Mouse (Mus musculus) 3T3-L1 (cell line): ENCODE results near the gene Chmp2a.

Source experiments
- DNase-seq: peaks from one replicate; pipeline ENCODE4 v3.0.0-alpha.2; 2015; ENCODE audit warnings: low read depth, low spot score

Gene Chmp2a

GRCm38 (mm10) chr7:13035211-13035855, 726 bp upstream of the Chmp2a start:
- DNase-seq, result no peak

- DNase-seq, result no peak
Measured at GRCm38 (mm10) chr7:13033451-13034147, 1.0 kb downstream of the Chmp2a start.

GRCm38 (mm10) chr7:13032541-13032940, 2.1 kb downstream of the Chmp2a start:
- DNase-seq, result no peak

- no peak for DNase-seq
Measured at GRCm38 (mm10) chr7:13031983-13032382, 2.6 kb downstream of the Chmp2a start.

GRCm38 (mm10) chr7:13031069-13031468, 3.5 kb downstream of the Chmp2a start:
- peak; percentile 59 for DNase-seq

- no peak for DNase-seq
Measured at GRCm38 (mm10) chr7:13028986-13029385, 5.6 kb downstream of the Chmp2a start.

GRCm38 (mm10) chr7:13025511-13026112, 9.0 kb downstream of the Chmp2a start:
- no peak for DNase-seq

GRCm38 (mm10) chr7:13024805-13025204, 9.8 kb downstream of the Chmp2a start:
- DNase-seq, result peak; percentile 58

GRCm38 (mm10) chr7:13023928-13024731, 10.5 kb downstream of the Chmp2a start:
- DNase-seq, result peak; percentile 83

GRCm38 (mm10) chr7:13022773-13023535, 11.7 kb downstream of the Chmp2a start:
- DNase-seq, result peak; percentile 36

GRCm38 (mm10) chr7:13015217-13015616, 19.4 kb downstream of the Chmp2a start:
- no peak for DNase-seq

GRCm38 (mm10) chr7:13014275-13014839, 20.2 kb downstream of the Chmp2a start:
- DNase-seq, result no peak

GRCm38 (mm10) chr7:13013671-13014070, 20.9 kb downstream of the Chmp2a start:
- no peak for DNase-seq

- peak; percentile 22 for DNase-seq
Measured at GRCm38 (mm10) chr7:13010005-13010908, 24.4 kb downstream of the Chmp2a start, which contains the start of gene Zbtb45. Zbtb45 (minus strand) TSS chr7:13010034.

GRCm38 (mm10) chr7:13009143-13010004, 25.2 kb downstream of the Chmp2a start:
- DNase-seq, result peak; percentile 96

GRCm38 (mm10) chr7:13007341-13008092, 27.1 kb downstream of the Chmp2a start:
- no peak for DNase-seq

- no peak for DNase-seq
Measured at GRCm38 (mm10) chr7:13006531-13006930, 28.1 kb downstream of the Chmp2a start.

- no peak for DNase-seq
Measured at GRCm38 (mm10) chr7:13006011-13006410, 28.6 kb downstream of the Chmp2a start.
